Mouse (Mus musculus) kidney, adult 2 months (tissue): ENCODE results near the gene Fkbp2.

Experiments
- CTCF ChIP-seq: fragments of 200-500 bp; conservative IDR thresholded peaks from 2 replicates; pipeline ENCODE4 v1.5.1; 2011; ENCODE audit warnings: low read depth, mild to moderate bottlenecking, control low read depth, low read length, moderate library complexity, mixed read lengths; ENCODE audit not compliant: insufficient read depth, insufficient read length
- POLR2A ChIP-seq: fragments of 200-500 bp; IDR thresholded peaks from one replicate; pipeline ENCODE4 v1.6.1; 2011; ENCODE audit warnings: low read depth, low read length, control low read depth

- no peak for TF ChIP-seq POLR2A
- no peak for TF ChIP-seq CTCF
Measured at GRCm38 (mm10) chr19:6948186-6948585, 32.1 kb downstream of the Fkbp2 start.
